Mouse (Mus musculus) testis, adult 10 weeks (tissue): Measurements from ENCODE around the gene Abcc1. TPM values are rescaled to one million over a fixed set of nuclear protein-coding genes. Genes with fewer than 3 reads are reported as not detected.

Experiments
- polyA plus RNA-seq: library from polyadenylated mRNA; stranded (reverse); fragments of 350-450 nt; fragmentation: Illumina TruSeq; extraction: RNeasy Lipid Tissue Mini Kit (QIAGEN cat#74804); gene quantifications from one replicate; pipeline ENCODE4 v1.2.3, GENCODE M21; 2014; ENCODE audit warnings: low read depth, low replicate concordance

Gene Abcc1
- 8.3 TPM for polyA plus RNA-seq

DNA sequence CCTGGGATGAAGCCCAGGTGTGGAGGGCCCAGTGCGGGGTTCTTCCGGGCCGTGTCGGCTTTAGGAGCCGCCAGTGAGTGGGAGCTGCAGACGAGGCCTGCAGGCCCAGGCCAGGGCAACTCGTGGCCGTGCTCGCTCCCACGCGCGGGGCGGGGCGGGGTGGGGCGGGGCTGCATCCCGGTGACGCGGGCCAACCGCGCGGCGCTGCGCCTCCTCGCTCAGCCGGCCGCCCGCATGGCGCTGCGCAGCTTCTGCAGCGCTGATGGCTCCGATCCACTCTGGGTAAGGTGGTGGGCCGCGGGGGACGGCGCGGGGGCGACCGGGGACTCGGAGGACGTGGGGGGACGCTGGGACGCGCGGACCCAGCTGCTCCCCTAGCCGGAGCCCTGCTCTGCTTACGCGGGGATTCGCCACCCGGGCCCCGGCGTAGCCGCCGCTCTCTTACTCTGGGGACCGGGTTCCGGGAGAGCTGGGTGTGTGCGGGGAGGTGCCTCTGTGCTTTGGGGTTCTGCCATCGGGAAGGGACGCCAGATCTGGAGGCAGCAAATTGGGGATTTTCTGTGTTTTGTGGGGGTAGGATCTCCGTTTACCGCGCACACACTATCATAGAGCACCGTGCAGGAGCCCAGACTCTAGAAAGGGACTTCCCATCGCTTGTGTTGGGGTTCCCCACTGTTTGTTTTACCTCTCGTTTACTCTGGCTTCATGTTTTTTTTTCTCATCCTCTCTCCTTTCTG lies at the start of gene Abcc1:
Gene Abcc1, plus strand, starts transcription at position 197 of the 737 bp plus-strand sequence.

GRCm38 (mm10) chr16:14316884-14317876 lies 44.2 kb upstream of the Abcc1 start, which contains the start of gene Fopnl:
Fopnl (minus strand) TSS chr16:14317405.

Other genes starting within 250 kb of the Abcc1 start
- gene Nde1, start 198.3 kb upstream of the Abcc1 start, polyA plus RNA-seq, result 10.7 TPM
- gene Marf1, start 198.2 kb upstream of the Abcc1 start, polyA plus RNA-seq, result 39.5 TPM
- 3.7 TPM for gene Myh11, start 70.2 kb upstream of the Abcc1 start, polyA plus RNA-seq
- 43.0 TPM for gene Fopnl, start 44.2 kb upstream of the Abcc1 start, polyA plus RNA-seq
- gene A630010A05Rik, start 200.8 kb downstream of the Abcc1 start, polyA plus RNA-seq, result 26.4 TPM